ENCODE assay signal across 8 mouse cellular contexts in the genomic region with DNA sequence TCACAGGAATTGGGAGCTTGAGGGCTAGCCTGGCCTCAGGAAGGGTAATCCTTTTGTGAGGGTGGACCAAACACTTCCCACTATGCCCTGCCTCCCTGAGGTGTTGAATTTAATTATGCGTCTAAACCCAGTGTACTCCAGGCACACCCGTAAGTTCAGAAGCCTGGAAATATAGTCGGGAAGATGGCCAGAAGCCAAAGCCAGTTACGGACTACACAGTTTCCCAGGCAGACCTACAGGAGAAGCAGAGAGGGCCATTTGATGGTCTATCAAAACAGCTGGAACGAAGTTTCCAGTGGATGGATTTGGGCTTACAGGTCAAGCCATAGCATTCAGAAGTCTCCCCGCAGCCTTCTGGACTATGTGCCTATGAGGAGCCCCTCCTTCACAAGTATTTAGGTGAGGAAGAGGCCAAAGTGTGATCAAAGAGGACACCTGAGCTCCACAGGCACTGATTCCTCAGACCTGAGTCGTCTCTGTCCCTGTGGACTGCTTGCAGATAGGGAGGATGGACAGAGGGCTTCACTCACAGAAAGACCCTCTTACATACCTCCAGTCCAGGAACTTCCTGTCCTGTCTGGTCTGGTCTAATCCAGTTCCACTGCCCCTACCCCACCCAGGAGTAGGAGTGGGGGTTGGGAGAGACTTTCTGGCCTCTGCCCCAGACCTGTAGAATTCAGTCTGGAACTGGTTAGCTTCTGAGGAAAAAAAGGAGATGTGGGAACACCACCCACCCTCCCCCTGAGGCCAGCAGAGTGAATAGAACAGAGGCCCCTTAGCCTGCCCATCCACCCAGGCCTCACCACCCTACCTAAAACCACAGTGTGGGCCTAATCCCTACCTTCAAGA. TPM values are rescaled to one million over a fixed set of nuclear protein-coding genes. Genes with fewer than 3 reads are reported as not detected.
DNase-seq lines count a peak whose midpoint lies in the region; ATAC-seq and TF ChIP-seq lines count a peak whose summit lies in the region.

No protein-coding gene starts in this region.

- no peak for ATAC-seq in lung, embryonic 16.5 days (ENCODE audit: low read depth)
- no peak for ATAC-seq in stomach, embryonic 16.5 days (ENCODE audit: insufficient read depth, low FRiP score)

- no peak for TF ChIP-seq CTCF in lung, adult 2 months (IDR thresholded peaks at IDR 0.05; ENCODE audit: insufficient read depth, low read length)

- H3K4me2 ChIP-seq in lung, embryonic 16.5 days (ENCODE audit: low read depth, low read length), result no peak overlapping the region
- H3K4me2 ChIP-seq in stomach, embryonic 16.5 days (ENCODE audit: low read depth, low read length), result no peak overlapping the region

- TF ChIP-seq POLR2A in lung, adult 2 months (IDR thresholded peaks at IDR 0.05; ENCODE audit: borderline replicate concordance, extremely low read depth, low read depth, low read length), result no peak

- no peak for DNase-seq in lung, adult 2 months
- DNase-seq in forelimb bud, embryonic 11.5 days (ENCODE audit: low read depth, low spot score), result peak; percentile 44
- peak; percentile 24 to 46 for DNase-seq in kidney, postnatal 4 days
- DNase-seq in spleen, postnatal 14 days (ENCODE audit: low spot score in 2 of 2), result no peak
- DNase-seq in urinary bladder, postnatal 25 days (ENCODE audit: low spot score), result no peak
- DNase-seq in spleen, postnatal 4 days (ENCODE audit: low spot score in 2 of 2), result no peak

- peaks cover 31% of the 10 kb centered on the region for H3K36me3 ChIP-seq in lung, embryonic 16.5 days (ENCODE audit: control insufficient read depth, insufficient read depth, low read length)
- H3K36me3 ChIP-seq in stomach, embryonic 16.5 days (ENCODE audit: control insufficient read depth, insufficient read depth, low read length), result peaks cover 6% of the 10 kb centered on the region

- peak overlapping the region; percentile 95 for H3K27ac ChIP-seq in lung, embryonic 16.5 days (ENCODE audit: low read length)
- peak overlapping the region; percentile 95 for H3K27ac ChIP-seq in stomach, embryonic 16.5 days (ENCODE audit: low read length)

- H3K9me3 ChIP-seq in lung, embryonic 16.5 days (ENCODE audit: control insufficient read depth, low read length), result no peaks in the 10 kb centered on the region
- H3K9me3 ChIP-seq in stomach, embryonic 16.5 days (replicated peaks; ENCODE audit: control insufficient read depth, low read length), result no peaks in the 10 kb centered on the region

- 49% methylated on average over 7 of the region's 7 CpGs for WGBS in lung, embryonic 16.5 days
- 47% methylated on average over 7 of the region's 7 CpGs for WGBS in lung, adult 2 months
- 48% methylated on average over 7 of the region's 7 CpGs for WGBS in stomach, embryonic 16.5 days

- peak overlapping the region; percentile 49; the same call in 1 of the 2 replicates for H3K9ac ChIP-seq in lung, embryonic 16.5 days (ENCODE audit: low read length)
- 0 out of 2 replicates have a peak overlapping the region, but pooled peaks have one; percentile 29 for H3K9ac ChIP-seq in stomach, embryonic 16.5 days (ENCODE audit: low read length)

- peaks cover 43% of the 10 kb centered on the region for H3K4me1 ChIP-seq in lung, embryonic 16.5 days (replicated peaks; ENCODE audit: control insufficient read depth, insufficient read depth, low read length)
- H3K4me1 ChIP-seq in lung, adult 2 months (ENCODE audit: control insufficient read depth, insufficient read depth, low read length), result peaks cover 12% of the 10 kb centered on the region
- peaks cover 36% of the 10 kb centered on the region for H3K4me1 ChIP-seq in stomach, embryonic 16.5 days (ENCODE audit: control insufficient read depth, insufficient read depth, low read length)

- H3K4me3 ChIP-seq in lung, embryonic 16.5 days (ENCODE audit: low read length), result no peak overlapping the region
- no peak overlapping the region for H3K4me3 ChIP-seq in lung, adult 2 months (replicated peaks; ENCODE audit: extremely low read depth, low read depth, low read length)
- H3K4me3 ChIP-seq in stomach, embryonic 16.5 days (replicated peaks; ENCODE audit: low read length), result no peak overlapping the region

- H3K27me3 ChIP-seq in lung, embryonic 16.5 days (ENCODE audit: control insufficient read depth, insufficient read depth, low read depth, low read length), result no peaks in the 10 kb centered on the region
- H3K27me3 ChIP-seq in stomach, embryonic 16.5 days (ENCODE audit: control insufficient read depth, insufficient read depth, low read length), result no peaks in the 10 kb centered on the region

RNA-seq across cellular contexts. Expression of a gene that starts 1.1 kb away (rescaled TPM):
- 7.4 and 8.2 TPM in 2 replicates for polyA plus RNA-seq in lung, embryonic 16.5 days (2015; fragmentation: Nextera tagmentation; extraction: Ambion mirVana)
- 16.0 and 23.9 TPM in 2 replicates for polyA plus RNA-seq in lung, adult 2 months (2012; rRNA removed)
- polyA plus RNA-seq in stomach, embryonic 16.5 days (2015; fragmentation: Nextera tagmentation; extraction: Ambion mirVana), result 13.3 and 13.5 TPM in 2 replicates

RNA-seq across cellular contexts. Expression of a gene that starts 15.9 kb away (rescaled TPM):
- not detected in 2 replicates for polyA plus RNA-seq in lung, embryonic 16.5 days (2015; fragmentation: Nextera tagmentation; extraction: Ambion mirVana)
- not detected in 2 replicates for polyA plus RNA-seq in lung, adult 2 months (2012; rRNA removed)
- polyA plus RNA-seq in stomach, embryonic 16.5 days (2015; fragmentation: Nextera tagmentation; extraction: Ambion mirVana), result not detected in 2 replicates

RNA-seq across cellular contexts. Expression of a gene that starts 21.2 kb away (rescaled TPM):
- polyA plus RNA-seq in lung, embryonic 16.5 days (2015; fragmentation: Nextera tagmentation; extraction: Ambion mirVana), result 30.3 and 31.4 TPM in 2 replicates
- polyA plus RNA-seq in lung, adult 2 months (2012; rRNA removed), result 21.1 and 22.2 TPM in 2 replicates
- 32.4 and 34.0 TPM in 2 replicates for polyA plus RNA-seq in stomach, embryonic 16.5 days (2015; fragmentation: Nextera tagmentation; extraction: Ambion mirVana)

RNA-seq across cellular contexts. Expression of a gene that starts 21.3 kb away (rescaled TPM):
- polyA plus RNA-seq in lung, embryonic 16.5 days (2015; fragmentation: Nextera tagmentation; extraction: Ambion mirVana), result 30.5 and 33.6 TPM in 2 replicates
- polyA plus RNA-seq in lung, adult 2 months (2012; rRNA removed), result 27.3 and 28.1 TPM in 2 replicates
- polyA plus RNA-seq in stomach, embryonic 16.5 days (2015; fragmentation: Nextera tagmentation; extraction: Ambion mirVana), result 26.0 and 30.5 TPM in 2 replicates

RNA-seq across cellular contexts. Expression of a gene that starts 24.5 kb away (rescaled TPM):
- 0.16 and 0.18 TPM in 2 replicates for polyA plus RNA-seq in lung, embryonic 16.5 days (2015; fragmentation: Nextera tagmentation; extraction: Ambion mirVana)
- polyA plus RNA-seq in lung, adult 2 months (2012; rRNA removed), result 11.6 and 18.8 TPM in 2 replicates
- 0.24 and 0.30 TPM in 2 replicates for polyA plus RNA-seq in stomach, embryonic 16.5 days (2015; fragmentation: Nextera tagmentation; extraction: Ambion mirVana)

Comparison
In these comparisons a context has a peak if more than half of its experiments do, and no peak if none do; other contexts are left out.
1. DNase-seq: peak in forelimb bud, embryonic 11.5 days (single experiment) and kidney, postnatal 4 days (2 of 2); none in lung, adult 2 months (single experiment), spleen, postnatal 14 days (0 of 2), urinary bladder, postnatal 25 days (single experiment) and spleen, postnatal 4 days (0 of 2).